Mouse (Mus musculus): ENCODE data around the gene Gm128.

- TF ChIP-seq CTCF (IDR thresholded peaks at IDR 0.05; ENCODE audit: low read depth, low read length) (no peak), GATA1 (IDR thresholded peaks at IDR 0.05; ENCODE audit: borderline replicate concordance, low read length) (no peak), GATA2 (IDR thresholded peaks at IDR 0.05; ENCODE audit: borderline replicate concordance, low read depth, low read length) (no peak), POLR2AphosphoS5 (IDR thresholded peaks at IDR 0.05; ENCODE audit: insufficient replicate concordance, low read depth, low read length) (no peak)
Measured at GRCm38 (mm10) chr3:95223041-95223440, 18.4 kb downstream of the Gm128 start.
